Mouse (Mus musculus) liver, embryonic 14.5 days (tissue): ENCODE measurements around the gene Pdcd5. TPM values are rescaled to one million over a fixed set of nuclear protein-coding genes. Genes with fewer than 3 reads are reported as not detected.

ENCODE experiments used
- ATAC-seq: fragments of 200-750 bp; cut with Nextera tagmentation; 2 replicates; pipeline ENCODE4 v1.8.0; 2017; ENCODE audit warnings: moderate number of reproducible peaks, mild to moderate bottlenecking, moderate library complexity; ENCODE audit not compliant: insufficient read depth
- DNase-seq, 3 experiments: peaks; one replicate each; pipeline ENCODE4 v3.0.0-alpha.2; 2012 to 2013; ENCODE audit warnings: low read depth in 3 of 3, low spot score in 3 of 3
- H3K27ac ChIP-seq: fragments of 300-500 bp; sonication (generic); 2 replicates; pipeline ENCODE4 v1.5.1; 2014; ENCODE audit warnings: moderate library complexity, mild to moderate bottlenecking, control low read depth, inconsistent platforms
- H3K27me3 ChIP-seq: fragments of 300-500 bp; sonication (generic); 2 replicates; pipeline ENCODE4 v1.6.1; 2014; ENCODE audit warnings: mild to moderate bottlenecking, low read length, moderate library complexity; ENCODE audit not compliant: control insufficient read depth, insufficient read depth
- H3K36me3 ChIP-seq: fragments of 300-500 bp; sonication (generic); replicated peaks from 2 replicates; pipeline ENCODE4 v1.6.1; 2014; ENCODE audit warnings: low read depth; ENCODE audit not compliant: control insufficient read depth, insufficient read depth
- H3K4me1 ChIP-seq, 2 experiments: fragments of 200-500 bp in 1 of 2; fragments of 300-500 bp in 1 of 2; sonication (generic) in 1 of 2; replicated peaks; 2 replicates each; pipeline ENCODE4 v1.6.1; 2012 to 2014; ENCODE audit warnings: antibody characterized with exemption in 1 of 2, inconsistent platforms in 1 of 2, low read length in 1 of 2; ENCODE audit not compliant: control insufficient read depth in 2 of 2, insufficient read depth in 2 of 2
- H3K4me2 ChIP-seq: fragments of 300-500 bp; sonication (generic); 2 replicates; pipeline ENCODE4 v1.6.1; 2014; ENCODE audit warnings: low read depth, mild to moderate bottlenecking, control low read depth, moderate library complexity
- H3K4me3 ChIP-seq, 2 experiments: fragments of 200-500 bp in 1 of 2; fragments of 300-500 bp in 1 of 2; sonication (generic) in 1 of 2; 2 replicates each; pipeline ENCODE4 v1.5.1; 2012 to 2014; ENCODE audit warnings: low read depth in 2 of 2, low read length in 2 of 2, mild to moderate bottlenecking in 2 of 2, control low read depth in 1 of 2, inconsistent platforms in 1 of 2, moderate library complexity in 1 of 2; ENCODE audit not compliant: insufficient read depth in 1 of 2
- H3K9ac ChIP-seq: fragments of 300-500 bp; sonication (generic); replicated peaks from 2 replicates; pipeline ENCODE4 v1.6.1; 2014; ENCODE audit warnings: mild to moderate bottlenecking, control low read depth, moderate library complexity
- H3K9me3 ChIP-seq: fragments of 300-500 bp; sonication (generic); 2 replicates; pipeline ENCODE4 v1.6.1; 2016; ENCODE audit warnings: low read length, mixed read lengths; ENCODE audit not compliant: control insufficient read depth
- CTCF ChIP-seq: IDR thresholded peaks from 2 replicates; pipeline ENCODE4 v1.5.1; 2016; ENCODE audit warnings: antibody characterized with exemption, low read depth, control low read depth
- EP300 ChIP-seq: IDR thresholded peaks from 2 replicates; pipeline ENCODE4 v1.6.1; 2016; ENCODE audit warnings: antibody characterized with exemption, low read depth
- WGBS: fragments of 180-500 bp; shearing (Covaris S2); extraction: QIAGEN DNeasy Blood & Tissue Kit; methylation state at CpG from one replicate; pipeline ENCODE4 v1.1.7; 2014; ENCODE audit not compliant: insufficient replicate concordance; 5-methylcytosine and 5-hydroxymethylcytosine counted together
- polyA plus RNA-seq, 2 experiments: library from polyadenylated mRNA; depleted of rRNA in 1 of 2; stranded (reverse) in 1 of 2; unstranded in 1 of 2; fragments of >200 nt; fragmentation: Nextera tagmentation in 1 of 2; extraction: Ambion mirVana in 1 of 2; gene quantifications; 2 replicates each; pipeline versions ENCODE4 v1.2.1 to v1.2.3; 2012 to 2014

Gene Pdcd5
- polyA plus RNA-seq, 2 experiments, result 85.7 to 161 TPM

DNA sequence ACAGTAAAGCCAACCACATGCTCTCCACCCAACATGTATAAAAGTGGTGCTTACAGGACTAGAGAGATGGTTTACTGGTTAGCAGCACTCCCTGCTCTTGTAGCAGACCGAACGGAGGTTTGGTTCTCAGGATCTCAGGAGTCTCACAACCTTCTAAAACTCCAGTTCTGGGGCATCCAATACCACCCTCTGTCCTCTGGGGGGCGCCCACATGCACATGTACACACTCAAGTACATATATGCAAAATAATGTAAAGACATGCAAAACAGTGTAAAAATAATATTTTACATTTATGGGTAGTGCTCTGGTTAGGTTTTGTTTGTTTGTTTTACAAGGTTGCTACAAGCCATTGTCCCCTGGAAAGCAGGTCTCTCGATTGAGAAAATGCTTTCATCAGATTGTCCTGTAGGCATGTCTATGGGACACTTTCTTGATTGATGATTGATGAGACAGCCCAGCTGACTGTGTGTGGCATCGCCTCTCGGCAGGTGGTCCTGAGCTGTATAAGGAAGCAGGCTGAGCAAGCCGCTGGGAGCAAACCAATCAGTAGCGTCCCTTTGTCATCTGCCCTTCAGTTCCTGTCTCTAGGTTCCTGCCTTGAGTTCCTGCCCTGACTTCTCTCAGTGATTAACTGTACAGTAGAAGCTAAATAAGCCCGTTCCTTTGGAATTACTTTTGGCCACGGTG is 4.4 kb upstream of the Pdcd5 start:
- no peak overlapping the region for H3K27ac ChIP-seq
- 63% methylated on average over 10 of the region's 10 CpGs for WGBS
- H3K36me3 ChIP-seq, result no peaks in the 10 kb centered on the region
- H3K4me2 ChIP-seq, result no peak overlapping the region
- TF ChIP-seq CTCF (peak; percentile 35; the same call in 1 of the 2 replicates), EP300 (no peak)
- H3K4me3 ChIP-seq, result no peak overlapping the region
- no peak overlapping the region for H3K9ac ChIP-seq
- no peaks in the 10 kb centered on the region for H3K9me3 ChIP-seq
- no peak for DNase-seq
- H3K4me1 ChIP-seq, result peaks cover 13 to 14% of the 10 kb centered on the region in 2 experiments
- H3K27me3 ChIP-seq, result no peaks in the 10 kb centered on the region
- ATAC-seq, result no peak

DNA sequence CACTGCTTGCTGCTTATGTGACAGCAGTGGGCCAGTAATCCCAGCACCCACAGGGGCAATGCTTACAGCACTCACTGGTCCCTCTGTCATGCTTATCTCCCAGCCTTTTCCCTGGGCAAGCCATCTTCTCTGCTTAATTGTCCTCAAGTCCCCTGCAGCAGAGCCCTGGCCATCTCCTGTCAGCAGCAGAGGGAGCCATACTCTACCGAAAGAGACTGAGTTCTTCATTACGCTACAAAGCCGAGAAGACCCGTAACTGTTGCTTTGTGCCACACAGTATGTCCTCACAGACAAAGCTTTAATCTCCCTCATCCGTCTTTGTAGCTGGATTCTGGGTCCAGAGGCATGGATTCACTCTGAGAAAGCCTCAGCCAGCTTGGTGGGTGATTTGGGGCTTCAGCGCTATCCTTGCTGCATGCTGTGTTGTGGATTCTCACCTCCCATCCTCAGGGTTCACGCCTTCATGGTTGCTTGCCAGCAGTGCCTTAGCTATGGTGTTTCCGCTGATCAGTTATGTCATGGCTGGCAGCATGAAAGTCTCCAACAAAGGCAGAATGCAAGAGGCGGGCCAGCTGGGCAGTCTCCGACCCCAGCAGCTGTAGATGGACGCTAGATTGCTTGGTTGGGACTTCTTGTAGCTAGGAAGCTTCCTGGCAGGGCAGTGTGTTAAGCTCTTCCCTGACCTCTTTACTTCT is 3.5 kb upstream of the Pdcd5 start:
- no peak overlapping the region for H3K4me2 ChIP-seq
- H3K27ac ChIP-seq, result no peak overlapping the region
- DNase-seq (no peak), ATAC-seq (no peak)
- WGBS, result 68% methylated on average over 11 of the region's 11 CpGs
- no peak overlapping the region for H3K9ac ChIP-seq
- H3K36me3 ChIP-seq, result no peaks in the 10 kb centered on the region
- H3K4me3 ChIP-seq, result no peak overlapping the region
- H3K27me3 ChIP-seq, result no peaks in the 10 kb centered on the region
- TF ChIP-seq CTCF, result no peak
- no peak for TF ChIP-seq EP300
- H3K4me1 ChIP-seq, result peaks cover 13 to 14% of the 10 kb centered on the region in 2 experiments
- H3K9me3 ChIP-seq, result no peaks in the 10 kb centered on the region

DNA sequence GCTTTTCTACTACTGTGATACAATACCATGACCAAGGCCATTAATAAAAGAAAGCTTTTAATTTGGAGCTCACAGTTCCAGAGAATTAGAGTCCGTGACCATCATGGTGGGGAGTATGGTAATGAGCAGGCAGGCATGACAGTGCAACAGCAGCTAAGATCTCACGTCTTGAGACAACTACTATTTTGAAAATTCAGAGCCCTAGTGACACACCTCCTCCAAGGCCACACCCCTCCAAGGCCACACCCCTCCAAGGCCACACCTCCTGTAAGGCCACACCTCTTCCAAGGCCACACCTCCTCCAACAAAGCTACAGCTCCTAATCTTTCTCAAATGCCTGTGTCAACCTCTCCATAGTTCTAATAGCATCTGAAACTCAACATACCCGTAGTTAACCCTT is 1.8 kb upstream of the Pdcd5 start:
- 30% methylated on average over 3 of the region's 3 CpGs for WGBS
- TF ChIP-seq CTCF (no peak), EP300 (no peak)
- Histone ChIP-seq H3K27ac (no peak overlapping the region), H3K9me3 (no peaks in the 10 kb centered on the region), H3K4me2 (no peak overlapping the region), H3K9ac (no peak overlapping the region), H3K36me3 (peaks cover under 1% of the 10 kb centered on the region), H3K4me1 (peaks cover 13 to 14% of the 10 kb centered on the region in 2 experiments), H3K4me3 (no peak overlapping the region), H3K27me3 (no peaks in the 10 kb centered on the region)
- DNase-seq (peak; percentile 58 to 69 (median 60)), ATAC-seq (peak; percentile 54)

DNA sequence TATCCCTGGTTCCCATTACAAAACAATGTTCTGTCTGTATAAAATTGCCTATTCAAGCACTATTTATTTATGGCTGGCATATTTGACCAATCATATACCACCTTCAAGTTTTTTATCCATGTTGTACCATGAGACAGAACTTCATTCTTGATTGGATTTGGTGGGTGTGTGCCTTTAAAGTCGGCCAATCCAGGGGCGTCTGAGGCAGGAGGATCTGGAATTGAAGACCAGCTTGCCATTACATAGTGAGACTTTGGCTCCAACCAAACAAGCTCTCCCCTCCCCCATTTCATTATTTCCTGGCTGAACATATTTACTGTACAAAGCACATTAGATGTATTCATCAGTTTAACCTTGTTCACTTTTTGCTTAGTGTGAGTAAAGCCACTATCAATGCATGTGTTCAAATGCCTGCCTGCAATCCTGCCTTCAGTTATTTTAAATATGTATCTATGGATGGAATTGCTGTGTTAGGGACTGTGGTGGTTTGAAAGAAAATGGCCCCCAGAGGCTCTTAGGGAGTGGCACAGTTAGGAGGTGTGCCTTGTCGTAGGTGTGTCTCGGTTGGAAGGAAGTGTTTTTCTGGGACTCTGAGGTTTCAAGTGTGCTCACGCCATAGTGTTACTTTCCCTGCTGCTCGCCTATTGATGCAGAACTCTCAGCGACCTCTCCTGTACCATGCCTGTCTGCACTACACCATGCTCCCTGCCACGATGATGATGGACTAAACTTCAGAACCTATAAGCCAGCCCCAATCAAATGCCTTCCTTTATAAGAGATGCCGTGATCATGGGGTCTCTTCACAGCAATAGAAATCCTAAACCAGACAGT is 1.1 kb upstream of the Pdcd5 start:
- Histone ChIP-seq H3K36me3 (peaks cover 3% of the 10 kb centered on the region), H3K9ac (no peak overlapping the region), H3K4me2 (peak overlapping the region; percentile 18), H3K27ac (no peak overlapping the region), H3K9me3 (no peaks in the 10 kb centered on the region), H3K4me3 (no peak overlapping the region), H3K27me3 (no peaks in the 10 kb centered on the region), H3K4me1 (peaks cover 13 to 14% of the 10 kb centered on the region in 2 experiments)
- TF ChIP-seq EP300 (no peak), CTCF (no peak)
- no peak for ATAC-seq
- no peak for DNase-seq
- WGBS, result 57% methylated on average over 9 of the region's 9 CpGs
